Mouse (Mus musculus): ENCODE measurements at regions not wholly inside any gene's neighbourhood (a gene's known extent, or its start where the extent isn't known, plus 50 kb on each side); places are given as distances from the start of the nearest gene placed in this dataset. TPM values are rescaled to one million over a fixed set of nuclear protein-coding genes. Genes with fewer than 3 reads are reported as not detected.

DNA sequence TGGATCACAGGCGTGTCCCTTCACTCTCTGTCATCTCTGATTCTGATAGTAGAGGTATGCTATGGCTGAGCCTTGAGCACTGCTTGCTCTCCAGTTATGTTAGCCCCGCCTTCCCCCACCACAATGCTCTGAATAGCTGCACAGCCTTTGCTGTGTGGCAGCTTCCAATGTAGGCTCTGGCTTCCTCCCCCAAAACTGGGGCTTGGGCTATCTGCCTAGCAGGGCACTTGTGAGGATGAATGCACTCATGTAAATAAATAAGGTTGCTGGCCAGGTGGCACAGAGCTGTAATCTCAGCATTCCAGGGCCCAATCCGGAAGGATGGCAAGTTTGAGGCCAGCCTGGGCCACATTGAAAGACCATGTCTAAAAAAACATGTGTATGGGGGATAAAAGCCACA lies 103.6 kb upstream of the Sdk1 start:
- no peak for DNase-seq (ENCODE audit: low spot score)

DNA sequence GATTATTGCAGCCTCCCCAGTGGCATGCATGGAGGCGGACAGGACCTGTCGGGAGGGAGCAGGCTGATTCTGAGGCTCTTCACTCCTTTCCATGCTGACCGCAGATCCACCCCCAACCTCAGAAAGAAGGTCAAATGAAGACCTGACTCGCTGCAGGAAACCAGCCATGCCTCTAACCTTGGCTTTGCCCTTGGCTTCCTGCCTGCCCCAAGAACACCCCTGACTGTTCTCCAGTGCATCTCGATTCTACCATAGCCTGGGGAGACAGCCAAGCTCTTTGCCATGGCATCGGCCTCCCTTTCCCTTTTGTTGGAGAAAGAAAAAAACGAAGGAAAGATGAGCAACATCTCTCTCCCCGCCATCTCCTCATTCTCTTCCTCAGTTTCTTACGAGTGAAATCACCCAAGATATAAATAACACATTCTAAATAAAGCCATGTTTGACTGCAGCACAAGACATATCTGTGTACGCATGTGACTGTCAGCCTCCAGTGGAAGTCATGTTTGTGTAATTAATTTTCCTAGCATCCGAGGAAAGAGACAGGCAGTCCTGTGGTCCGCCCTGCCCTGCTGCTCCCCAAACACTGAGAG lies 102.4 kb upstream of the Sdk1 start:
- DNase-seq (ENCODE audit: low spot score) = no peak

DNA sequence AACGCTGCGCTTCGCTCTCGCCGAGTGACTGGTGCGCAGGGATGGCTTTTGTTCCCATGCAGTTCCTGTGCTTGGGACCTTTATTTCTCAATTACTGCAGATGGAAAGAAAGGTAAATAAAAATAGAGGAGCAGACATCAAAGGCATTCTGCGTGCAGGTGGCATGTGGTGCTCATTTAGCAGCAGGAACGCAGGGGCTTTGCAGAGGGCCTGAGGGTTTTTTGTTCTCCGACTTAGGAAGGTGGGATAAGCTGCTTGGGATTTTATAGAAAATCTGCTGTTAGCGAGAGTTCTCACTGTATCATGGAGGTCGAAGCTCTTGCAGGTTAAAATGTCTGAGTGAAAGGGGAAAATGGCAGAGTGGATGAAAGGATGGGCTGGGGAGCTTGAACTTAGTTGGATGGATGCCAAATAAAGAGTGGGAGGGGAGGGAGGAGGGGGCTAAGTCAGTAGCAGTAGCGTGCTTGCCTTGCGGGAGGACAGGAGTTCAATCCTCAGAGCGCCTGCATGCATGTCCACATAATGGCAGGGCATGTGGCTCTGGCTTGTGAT lies 101.9 kb upstream of the Sdk1 start:
- no peak for DNase-seq (ENCODE audit: low spot score)

DNA sequence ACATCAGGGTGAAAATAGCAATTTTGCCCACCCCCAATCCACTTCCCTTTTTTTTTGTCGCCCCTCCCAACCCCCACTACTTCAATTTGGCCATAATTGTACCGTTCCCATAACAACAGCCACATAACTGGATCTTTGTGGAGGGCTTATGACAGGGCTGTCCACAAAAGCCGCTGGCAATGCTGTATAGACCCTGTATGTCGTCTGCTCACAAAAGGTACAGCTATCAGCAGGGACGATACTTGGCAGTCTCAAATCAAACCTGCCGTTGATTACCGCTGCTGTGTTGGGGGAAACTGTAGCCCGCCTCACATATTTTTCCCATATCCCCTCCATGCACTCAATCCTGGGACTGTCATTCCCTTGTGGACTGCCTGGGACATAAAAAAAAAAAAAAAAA lies 80.9 kb upstream of the Sdk1 start:
- DNase-seq (ENCODE audit: low spot score) = no peak

DNA sequence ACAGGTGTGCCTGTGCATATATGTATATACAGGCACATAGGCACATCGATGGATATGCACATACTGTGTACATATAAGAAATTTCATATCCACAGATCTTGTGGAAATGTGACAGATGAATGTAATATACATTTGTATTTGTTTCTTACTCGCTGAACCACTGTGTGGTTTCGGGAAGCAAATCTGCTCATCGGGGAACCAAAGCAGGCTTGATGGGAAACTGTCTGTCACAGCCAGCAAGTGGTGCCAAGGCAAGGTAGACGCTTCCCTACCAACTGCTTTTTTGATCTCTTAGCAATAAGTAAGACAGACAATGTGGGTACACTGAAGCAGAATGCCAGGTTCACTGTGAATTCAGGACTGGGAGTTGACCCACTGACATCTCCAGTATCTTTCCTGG lies 80.3 kb upstream of the Sdk1 start:
- no peak for DNase-seq (ENCODE audit: low spot score)

DNA sequence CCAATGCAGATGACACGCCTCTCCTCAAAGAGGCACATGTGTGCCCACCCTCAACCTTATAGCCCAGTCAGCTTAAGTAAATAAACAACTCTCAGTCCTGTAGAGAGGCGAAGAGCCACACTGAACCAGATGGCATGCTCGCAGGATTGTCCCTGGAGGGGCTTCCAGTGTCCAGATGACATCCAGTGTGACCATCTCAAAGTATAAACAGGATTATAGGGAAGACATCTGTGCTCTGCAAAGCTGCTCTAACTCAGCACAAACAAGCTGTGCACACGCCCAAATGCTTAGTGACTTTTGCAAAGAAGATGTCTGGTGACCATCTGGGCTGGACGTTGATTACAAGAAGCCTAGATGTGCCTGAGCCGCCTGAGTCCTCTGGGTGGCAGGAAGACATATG lies 58.8 kb upstream of the Sdk1 start:
- no peak for DNase-seq (ENCODE audit: low spot score)

DNA sequence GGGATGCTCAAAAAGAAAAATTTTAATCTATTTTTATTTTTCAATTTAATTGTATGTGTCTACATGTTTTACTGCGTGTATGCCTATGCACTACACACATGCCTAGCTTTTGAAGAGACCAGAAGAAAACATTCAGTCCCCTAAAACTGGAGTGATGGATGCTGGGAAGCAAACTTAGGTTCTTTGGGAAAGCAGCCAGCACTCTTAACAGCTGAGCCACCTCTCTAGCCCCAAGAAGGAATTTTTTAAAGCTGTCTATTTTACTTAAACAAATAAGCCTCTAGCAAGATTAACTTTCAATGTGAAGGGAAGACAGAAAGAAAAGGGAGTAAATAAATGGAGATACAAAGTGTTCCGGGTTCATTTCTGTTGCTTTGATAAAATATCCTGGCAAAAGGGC lies 52.3 kb upstream of the Sdk1 start:
- no peak for DNase-seq (ENCODE audit: low spot score)

Small RNA genes in the stretch of these regions (microRNA-seq; reads per million reads assigned to microRNA genes)
- gene Gm26113 = not detected
